Mouse (Mus musculus): ENCODE results near the gene P3h4.

DNA sequence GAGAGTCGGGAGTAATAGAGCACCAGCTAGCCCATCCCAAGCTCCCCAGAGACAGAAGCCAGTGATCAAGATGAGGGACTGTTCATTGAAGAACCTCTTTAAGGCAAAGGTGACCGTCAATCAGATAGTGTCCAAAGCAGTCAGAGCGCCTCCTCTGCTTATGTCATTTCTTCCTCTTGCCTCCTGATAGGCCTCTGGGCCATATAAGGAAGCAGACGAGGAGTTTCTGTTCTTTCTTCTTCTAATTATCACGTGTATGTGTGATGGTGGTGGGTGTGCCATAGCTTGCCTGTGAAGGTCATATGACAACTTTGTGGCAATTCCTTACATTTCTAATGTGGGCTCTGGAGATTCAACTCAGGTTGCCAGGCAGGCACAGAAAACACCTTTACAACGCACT lies 13.8 kb downstream of the P3h4 start:
- TF ChIP-seq CTCF (IDR thresholded peaks at IDR 0.05; ENCODE audit: low read depth) (no peak), EP300 (IDR thresholded peaks at IDR 0.05; ENCODE audit: low read depth) (no peak)

Data from liver, embryonic 14.5 days (tissue).